Mouse (Mus musculus): Measurements from ENCODE around the gene Higd2a.
"Not testable (repeated sequence)": the region's sequence is repeated elsewhere in the genome, so short reads cannot be mapped to it uniquely, and the experiment has no call there.

The Higd2a gene

GRCm38 (mm10) chr13:54582860-54583259 lies 7.1 kb upstream of the Higd2a start:
- no peak for DNase-seq

GRCm38 (mm10) chr13:54585831-54586230 lies 4.2 kb upstream of the Higd2a start:
- DNase-seq, result no peak

- DNase-seq, result no peak
Observed at GRCm38 (mm10) chr13:54589414-54589995, 502 bp upstream of the Higd2a start.

GRCm38 (mm10) chr13:54591776-54592356 lies 1.9 kb downstream of the Higd2a start:
- DNase-seq, result no peak

GRCm38 (mm10) chr13:54593617-54594016 lies 3.6 kb downstream of the Higd2a start:
- DNase-seq, result no peak

GRCm38 (mm10) chr13:54596107-54596690 lies 6.2 kb downstream of the Higd2a start:
- DNase-seq, result no peak

- no peak for DNase-seq
Observed at GRCm38 (mm10) chr13:54596870-54597269, 6.9 kb downstream of the Higd2a start.

- DNase-seq, result peak; percentile 33 to 46
Observed at GRCm38 (mm10) chr13:54598622-54599143, 8.7 kb downstream of the Higd2a start.

- DNase-seq, result no peak
Observed at GRCm38 (mm10) chr13:54602639-54603111, 12.7 kb downstream of the Higd2a start.

GRCm38 (mm10) chr13:54603501-54603900 lies 13.5 kb downstream of the Higd2a start:
- DNase-seq, result no peak

GRCm38 (mm10) chr13:54604221-54604620 lies 14.2 kb downstream of the Higd2a start:
- no peak for DNase-seq

GRCm38 (mm10) chr13:54605426-54605825 lies 15.4 kb downstream of the Higd2a start:
- DNase-seq, result no peak

- DNase-seq, result no peak
Observed at GRCm38 (mm10) chr13:54607204-54607603, 17.2 kb downstream of the Higd2a start.

- DNase-seq, result no peak
Observed at GRCm38 (mm10) chr13:54608002-54608401, 18.0 kb downstream of the Higd2a start.

- DNase-seq, result peak; percentile 57 to 62
Observed at GRCm38 (mm10) chr13:54608666-54609065, 18.7 kb downstream of the Higd2a start.

- DNase-seq, result no peak
Observed at GRCm38 (mm10) chr13:54609301-54609700, 19.3 kb downstream of the Higd2a start.

- peak in 1 of 2 experiments; percentile 46 for DNase-seq
Observed at GRCm38 (mm10) chr13:54610613-54610971, 20.6 kb downstream of the Higd2a start.

- peak; percentile 93 to 96 for DNase-seq
Observed at GRCm38 (mm10) chr13:54610972-54611754, 21.2 kb downstream of the Higd2a start, which contains the start of gene Cltb. Cltb (minus strand) TSS chr13:54611344.

GRCm38 (mm10) chr13:54613141-54613540 lies 23.1 kb downstream of the Higd2a start:
- DNase-seq, result not testable (repeated sequence)

- DNase-seq, result no peak
Observed at GRCm38 (mm10) chr13:54616307-54616706, 26.3 kb downstream of the Higd2a start.

GRCm38 (mm10) chr13:54616998-54617397 lies 27.0 kb downstream of the Higd2a start:
- no peak for DNase-seq

GRCm38 (mm10) chr13:54621155-54621932 lies 31.3 kb downstream of the Higd2a start, which contains the start of gene Faf2:
Faf2 (plus strand) TSS chr13:54621784.
- peak; percentile 99 to 100 for DNase-seq

Data from cerebellum, postnatal 36 days (tissue).